Mouse (Mus musculus) stomach, postnatal 0 days (tissue): ENCODE results near the gene Ifnar2. TPM values are rescaled to one million over a fixed set of nuclear protein-coding genes. Genes with fewer than 3 reads are reported as not detected.
A peak's percentile ranks its signal among the peaks of the same experiment; 100 is the strongest.

Experiments
- ATAC-seq: fragments of 200-750 bp; cut with Nextera tagmentation; 2 replicates; pipeline ENCODE4 v1.8.0; 2017; ENCODE audit not compliant: low FRiP score, low TSS enrichment
- DNase-seq: peaks from one replicate; pipeline ENCODE4 v3.0.0-alpha.2; 2016; ENCODE audit warnings: low spot score
- H3K27ac ChIP-seq: fragments of 300-500 bp; sonication (generic); replicated peaks from 2 replicates; pipeline ENCODE4 v1.5.1; 2014; ENCODE audit warnings: mild to moderate bottlenecking, control low read depth
- H3K27me3 ChIP-seq: fragments of 300-500 bp; sonication (generic); 2 replicates; pipeline ENCODE4 v1.6.1; 2014; ENCODE audit warnings: low read length; ENCODE audit not compliant: control insufficient read depth, insufficient read depth
- H3K36me3 ChIP-seq: fragments of 300-500 bp; sonication (generic); 2 replicates; pipeline ENCODE4 v1.6.1; 2014; ENCODE audit warnings: low read length, mixed read lengths; ENCODE audit not compliant: control insufficient read depth, insufficient read depth
- H3K4me1 ChIP-seq: fragments of 300-500 bp; sonication (generic); replicated peaks from 2 replicates; pipeline ENCODE4 v1.6.1; 2014; ENCODE audit warnings: antibody characterized with exemption; ENCODE audit not compliant: control insufficient read depth, insufficient read depth
- H3K4me2 ChIP-seq: fragments of 300-500 bp; sonication (generic); replicated peaks from 2 replicates; pipeline ENCODE4 v1.6.1; 2014; ENCODE audit warnings: low read depth, mild to moderate bottlenecking, control low read depth, moderate library complexity
- H3K4me3 ChIP-seq: fragments of 300-500 bp; sonication (generic); 2 replicates; pipeline ENCODE4 v1.5.1; 2014; ENCODE audit warnings: low read depth, low read length, control low read depth
- H3K9ac ChIP-seq: fragments of 300-500 bp; sonication (generic); 2 replicates; pipeline ENCODE4 v1.6.1; 2014; ENCODE audit warnings: mild to moderate bottlenecking, low read length, control low read depth, mixed read lengths
- H3K9me3 ChIP-seq: fragments of 300-500 bp; sonication (generic); 2 replicates; pipeline ENCODE4 v1.6.1; 2016; ENCODE audit warnings: low read length; ENCODE audit not compliant: control insufficient read depth
- CTCF ChIP-seq: IDR thresholded peaks from 2 replicates; pipeline ENCODE4 v1.5.1; 2016; ENCODE audit warnings: antibody characterized with exemption, low read depth, mild to moderate bottlenecking, moderate library complexity
- EP300 ChIP-seq: optimal IDR thresholded peaks from 2 replicates; pipeline ENCODE3; 2016; ENCODE audit warnings: antibody characterized with exemption
- WGBS: fragments of 180-500 bp; shearing (Covaris S2); extraction: QIAGEN DNeasy Blood & Tissue Kit; methylation state at CpG from one replicate; pipeline ENCODE4 v1.1.7; 2014; 5-methylcytosine and 5-hydroxymethylcytosine counted together
- polyA plus RNA-seq: library from polyadenylated mRNA; unstranded; fragments of >200 nt; fragmentation: Nextera tagmentation; extraction: Ambion mirVana; gene quantifications from 2 replicates; pipeline ENCODE4 v1.2.1, GENCODE M21; 2015

Gene Ifnar2
- polyA plus RNA-seq, 1 experiment from 2014 or later, result 33.4 TPM

- ATAC-seq, result no peak
- H3K4me2 ChIP-seq, result no peak overlapping the region
These were observed 9.0 kb downstream of the Ifnar2 start for GRCm38 (mm10) chr16:91381606-91382005.

GRCm38 (mm10) chr16:91382261-91382790, 9.7 kb downstream of the Ifnar2 start:
- TF ChIP-seq EP300 (no peak), CTCF (no peak)
- Histone ChIP-seq H3K27ac (no peak overlapping the region), H3K4me1 (no peaks in the 10 kb centered on the region), H3K4me3 (no peak overlapping the region), H3K9me3 (no peaks in the 10 kb centered on the region), H3K4me2 (no peak overlapping the region), H3K27me3 (no peaks in the 10 kb centered on the region), H3K36me3 (no peaks in the 10 kb centered on the region), H3K9ac (no peak overlapping the region)
- ATAC-seq, result no peak
- WGBS, result 85% methylated on average over 9 of the region's 9 CpGs
- DNase-seq, result no peak

More at GRCm38 (mm10) chr16:91381606-91382005, 9.0 kb downstream of the Ifnar2 start:
- H3K36me3 ChIP-seq, result no peaks in the 10 kb centered on the region
- no peaks in the 10 kb centered on the region for H3K9me3 ChIP-seq
- no peaks in the 10 kb centered on the region for H3K4me1 ChIP-seq
- no peak overlapping the region for H3K9ac ChIP-seq
- H3K27ac ChIP-seq, result no peak overlapping the region
- WGBS, result 72% methylated on average over 4 of the region's 4 CpGs
- no peaks in the 10 kb centered on the region for H3K27me3 ChIP-seq
- no peak for DNase-seq
- no peak for TF ChIP-seq EP300
- TF ChIP-seq CTCF, result no peak
- no peak overlapping the region for H3K4me3 ChIP-seq

DNA sequence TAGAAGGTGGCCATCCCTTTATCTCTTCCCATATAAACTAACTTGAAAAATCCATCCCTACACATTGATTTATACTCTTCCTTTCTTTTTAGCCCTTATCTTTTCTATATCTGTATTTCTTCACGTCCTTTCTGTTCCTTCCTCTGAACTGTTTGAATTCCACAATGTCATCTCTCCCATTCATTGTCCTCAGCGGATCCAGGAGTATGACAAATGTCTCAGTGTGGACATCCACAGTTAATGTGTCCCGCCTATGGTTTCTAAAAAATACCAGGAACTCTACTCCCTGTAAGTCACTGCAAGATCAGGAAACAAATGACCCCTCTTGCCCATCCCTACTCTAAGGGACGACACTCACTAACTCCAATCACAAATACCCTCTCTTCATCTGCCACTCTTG, 11.6 kb downstream of the Ifnar2 start:
- no peak for ATAC-seq
- H3K4me1 ChIP-seq, result no peaks in the 10 kb centered on the region
- H3K9me3 ChIP-seq, result no peaks in the 10 kb centered on the region
- TF ChIP-seq CTCF (no peak), EP300 (no peak)
- no peak overlapping the region for H3K9ac ChIP-seq
- H3K4me2 ChIP-seq, result no peak overlapping the region
- H3K4me3 ChIP-seq, result no peak overlapping the region
- no peak overlapping the region for H3K27ac ChIP-seq
- DNase-seq, result no peak
- H3K36me3 ChIP-seq, result peaks cover 7% of the 10 kb centered on the region; the same call in 1 of the 2 replicates
- 70% methylated on average over 4 of the region's 4 CpGs for WGBS
- H3K27me3 ChIP-seq, result no peaks in the 10 kb centered on the region

DNA sequence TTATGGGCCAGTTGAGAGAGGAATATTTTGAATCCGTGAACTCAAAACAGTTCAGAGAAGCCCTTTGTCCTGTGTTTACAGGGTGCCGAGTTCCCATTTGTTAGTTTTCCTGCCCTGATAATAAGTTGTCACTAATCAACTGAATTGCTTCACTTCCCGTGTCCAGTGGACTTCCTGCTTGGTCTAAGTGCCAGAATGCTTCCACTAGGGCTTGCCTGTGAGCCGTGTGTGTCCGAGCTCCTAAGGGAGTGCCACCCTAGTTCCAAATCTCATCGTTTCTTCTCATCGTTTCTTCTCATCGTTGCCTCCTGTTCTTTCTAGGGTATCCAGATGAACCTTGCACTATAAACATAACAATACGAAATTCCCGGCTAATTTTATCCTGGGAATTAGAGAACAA, 13.0 kb downstream of the Ifnar2 start:
- H3K4me2 ChIP-seq, result no peak overlapping the region
- ATAC-seq (peak; percentile 74), DNase-seq (no peak)
- H3K9me3 ChIP-seq, result no peaks in the 10 kb centered on the region
- H3K4me1 ChIP-seq, result no peaks in the 10 kb centered on the region
- no peak for TF ChIP-seq CTCF
- TF ChIP-seq EP300, result no peak
- no peak overlapping the region for H3K27ac ChIP-seq
- H3K9ac ChIP-seq, result no peak overlapping the region
- H3K4me3 ChIP-seq, result no peak overlapping the region
- peaks cover 7% of the 10 kb centered on the region; the same call in 1 of the 2 replicates for H3K36me3 ChIP-seq
- WGBS, result 47% methylated on average over 10 of the region's 10 CpGs
- no peaks in the 10 kb centered on the region for H3K27me3 ChIP-seq

- no peaks in the 10 kb centered on the region for H3K4me1 ChIP-seq
- no peaks in the 10 kb centered on the region for H3K9me3 ChIP-seq
- WGBS, result 86% methylated on average over 10 of the region's 10 CpGs
- no peak overlapping the region for H3K4me2 ChIP-seq
- H3K9ac ChIP-seq, result no peak overlapping the region
- peaks cover 7% of the 10 kb centered on the region; the same call in 1 of the 2 replicates for H3K36me3 ChIP-seq
- ATAC-seq (no peak), DNase-seq (no peak)
- TF ChIP-seq CTCF, result no peak
- TF ChIP-seq EP300, result no peak
- H3K27me3 ChIP-seq, result no peaks in the 10 kb centered on the region
- no peak overlapping the region for H3K4me3 ChIP-seq
- no peak overlapping the region for H3K27ac ChIP-seq
These were observed 14.0 kb downstream of the Ifnar2 start for GRCm38 (mm10) chr16:91386419-91387120.

GRCm38 (mm10) chr16:91387121-91387486, 14.5 kb downstream of the Ifnar2 start:
- no peak overlapping the region for H3K9ac ChIP-seq
- no peak for ATAC-seq
- no peak for DNase-seq
- 83% methylated on average over 3 of the region's 3 CpGs for WGBS
- H3K36me3 ChIP-seq, result peaks cover 7% of the 10 kb centered on the region; the same call in 1 of the 2 replicates
- H3K4me2 ChIP-seq, result no peak overlapping the region
- H3K9me3 ChIP-seq, result no peaks in the 10 kb centered on the region
- no peaks in the 10 kb centered on the region for H3K4me1 ChIP-seq
- no peak overlapping the region for H3K4me3 ChIP-seq
- no peak overlapping the region for H3K27ac ChIP-seq
- TF ChIP-seq CTCF, result no peak
- TF ChIP-seq EP300, result no peak
- no peaks in the 10 kb centered on the region for H3K27me3 ChIP-seq
